In genomic region chr13:81133336-81133735, GRCm38 (mm10) we compare ENCODE assay signal across 9 mouse cellular contexts.
A peak's percentile ranks its signal among the peaks of the same experiment; 100 is the strongest.
DNase-seq lines count a peak whose midpoint lies in the region; ATAC-seq and TF ChIP-seq lines count a peak whose summit lies in the region.
"Had no signal": no experiment of that assay in that cellular context is flagged by ENCODE, and none has a peak within 500 bp of the region (broad histone marks: within the 10 kb centered on the region; RNA-seq: fewer than 3 reads in every experiment).

No protein-coding gene starts in this region.

- in situ Hi-C loops in Patski (cut with MboI; ENCODE audit: low pct_unique_long_range_greater_than_20kb), result no loop called here

- no peak overlapping the region for H3K4me2 ChIP-seq in hindbrain, embryonic 13.5 days
- no peak overlapping the region for H3K4me2 ChIP-seq in hindbrain, embryonic 14.5 days (replicated peaks)
- H3K4me2 ChIP-seq in lung, embryonic 16.5 days (ENCODE audit: low read depth, low read length), result no peak overlapping the region

- no peak for TF ChIP-seq CTCF in Patski (IDR thresholded peaks at IDR 0.05)

- peaks cover 13% of the 10 kb centered on the region for H3K4me1 ChIP-seq in hindbrain, embryonic 13.5 days (replicated peaks)
- H3K4me1 ChIP-seq in hindbrain, embryonic 14.5 days (replicated peaks; ENCODE audit: control insufficient read depth, insufficient read depth, low read length), result 0 out of 2 replicates have a peak, but pooled peaks cover 4% of the 10 kb centered on the region
- H3K4me1 ChIP-seq in brown adipose tissue, adult 24 weeks (ENCODE audit: control insufficient read depth, insufficient read depth, insufficient read length, low read length), result peaks cover 19% of the 10 kb centered on the region
- peaks cover 43% of the 10 kb centered on the region for H3K4me1 ChIP-seq in lung, embryonic 16.5 days (replicated peaks; ENCODE audit: control insufficient read depth, insufficient read depth, low read length)

- H3K36me3 ChIP-seq in hindbrain, embryonic 13.5 days, result no peaks in the 10 kb centered on the region
- no peaks in the 10 kb centered on the region for H3K36me3 ChIP-seq in hindbrain, embryonic 14.5 days (replicated peaks; ENCODE audit: control insufficient read depth, insufficient read depth)
- no peaks in the 10 kb centered on the region for H3K36me3 ChIP-seq in lung, embryonic 16.5 days (ENCODE audit: control insufficient read depth, insufficient read depth, low read length)

- no peaks in the 10 kb centered on the region for H3K9me3 ChIP-seq in hindbrain, embryonic 13.5 days
- no peaks in the 10 kb centered on the region for H3K9me3 ChIP-seq in hindbrain, embryonic 14.5 days (ENCODE audit: control insufficient read depth, low read length)
- no peaks in the 10 kb centered on the region for H3K9me3 ChIP-seq in lung, embryonic 16.5 days (ENCODE audit: control insufficient read depth, low read length)

- POLR2A ChIA-PET in Patski (lab: Charles Lee), result no interaction called here

- H3K27me3 ChIP-seq in hindbrain, embryonic 13.5 days, result no peaks in the 10 kb centered on the region
- no peaks in the 10 kb centered on the region for H3K27me3 ChIP-seq in hindbrain, embryonic 14.5 days (ENCODE audit: control insufficient read depth, insufficient read depth, low read length)
- H3K27me3 ChIP-seq in Patski, result no peaks in the 10 kb centered on the region
- no peaks in the 10 kb centered on the region for H3K27me3 ChIP-seq in lung, embryonic 16.5 days (ENCODE audit: control insufficient read depth, insufficient read depth, low read depth, low read length)
- H3K27me3 ChIP-seq: CH12.LX had no signal

- H3K9ac ChIP-seq in hindbrain, embryonic 13.5 days, result no peak overlapping the region
- H3K9ac ChIP-seq in hindbrain, embryonic 14.5 days, result no peak overlapping the region
- no peak overlapping the region for H3K9ac ChIP-seq in lung, embryonic 16.5 days (ENCODE audit: low read length)

- CTCF ChIA-PET in Patski (lab: Charles Lee), result no interaction called here

- 53% methylated on average over 4 of the region's 4 CpGs for WGBS in hindbrain, embryonic 13.5 days
- WGBS in hindbrain, embryonic 14.5 days, result 53% methylated on average over 4 of the region's 4 CpGs
- WGBS in lung, embryonic 16.5 days, result 56% methylated on average over 4 of the region's 4 CpGs

- no peak overlapping the region for H3K27ac ChIP-seq in hindbrain, embryonic 13.5 days
- H3K27ac ChIP-seq in hindbrain, embryonic 14.5 days, result no peak overlapping the region
- H3K27ac ChIP-seq in brown adipose tissue, adult 24 weeks (replicated peaks; ENCODE audit: low read depth, low read length), result peak overlapping the region; percentile 23
- H3K27ac ChIP-seq in lung, embryonic 16.5 days (ENCODE audit: low read length), result peak overlapping the region; percentile 62

- ATAC-seq in hindbrain, embryonic 13.5 days (ENCODE audit: low FRiP score), result peak; percentile 30; the same call in 1 of the 2 replicates
- ATAC-seq in hindbrain, embryonic 14.5 days (ENCODE audit: low FRiP score), result no peak
- ATAC-seq in Patski, result peak; percentile 53
- no peak for ATAC-seq in lung, embryonic 16.5 days (ENCODE audit: low read depth)

- no peak for DNase-seq in hindbrain, embryonic 14.5 days (ENCODE audit: low spot score)
- DNase-seq in Patski (ENCODE audit: low read depth, low spot score), result no peak
- DNase-seq in adrenal gland, postnatal 10 days, result no peak
- no peak for DNase-seq in c-Kit-positive CD71-positive TER-119-positive erythroid progenitor cells, embryonic 14.5 days (ENCODE audit: low spot score)

- H3K4me3 ChIP-seq in hindbrain, embryonic 13.5 days, result no peak overlapping the region
- no peak overlapping the region for H3K4me3 ChIP-seq in hindbrain, embryonic 14.5 days (replicated peaks; ENCODE audit: low read length)
- no peak overlapping the region for H3K4me3 ChIP-seq in brown adipose tissue, adult 24 weeks (ENCODE audit: insufficient read depth, low read depth, low read length)
- no peak overlapping the region for H3K4me3 ChIP-seq in lung, embryonic 16.5 days (ENCODE audit: low read length)
- H3K4me3 ChIP-seq: erythroblast, embryonic 14.5 days had no signal

Comparison
In these comparisons a context has a peak if more than half of its experiments do, and no peak if none do; other contexts are left out.
1. ATAC-seq: peak in hindbrain, embryonic 13.5 days (single experiment) and Patski (single experiment); none in hindbrain, embryonic 14.5 days (single experiment) and lung, embryonic 16.5 days (single experiment).
2. H3K27ac ChIP-seq: peak in brown adipose tissue, adult 24 weeks (single experiment) and lung, embryonic 16.5 days (single experiment); none in hindbrain, embryonic 13.5 days (single experiment) and hindbrain, embryonic 14.5 days (single experiment).